Comparison of ENCODE assay signal across 9 mouse cellular contexts in genomic region chr12:4107383-4107782, GRCm38 (mm10). TPM values are rescaled to one million over a fixed set of nuclear protein-coding genes. Genes with fewer than 3 reads are reported as not detected.
DNase-seq lines count a peak whose midpoint lies in the region; ATAC-seq and TF ChIP-seq lines count a peak whose summit lies in the region.
"Had no signal": no experiment of that assay in that cellular context is flagged by ENCODE, and none has a peak within 500 bp of the region (broad histone marks: within the 10 kb centered on the region; RNA-seq: fewer than 3 reads in every experiment).

No protein-coding gene starts in this region.

- in situ Hi-C loops in CH12.LX (cut with MboI; ENCODE audit: low pct_ligation_motif_present, low pct_unique_long_range_greater_than_20kb, low sequenced_read_pairs) = no loop called here

- H3K36me3 ChIP-seq in CH12.LX (replicated peaks in 1 of 2; ENCODE audit: control insufficient read depth in 1 of 2, insufficient read depth in 1 of 2, low read length in 1 of 2) = peaks cover 53 to 83% of the 10 kb centered on the region in 2 experiments
- no peaks in the 10 kb centered on the region for H3K36me3 ChIP-seq in embryonic facial prominence, embryonic 11.5 days (replicated peaks; ENCODE audit: control insufficient read depth, insufficient read depth, low read depth, low read length)
- peaks cover 46% of the 10 kb centered on the region for H3K36me3 ChIP-seq in heart, postnatal 0 days (replicated peaks; ENCODE audit: control insufficient read depth, insufficient read depth, low read length)
- no peaks in the 10 kb centered on the region; the same call in 1 of the 2 replicates for H3K36me3 ChIP-seq in lung, postnatal 0 days (ENCODE audit: insufficient read depth, low read length)

- TF ChIP-seq RAD21 in CH12.LX (IDR thresholded peaks at IDR 0.05; ENCODE audit: low read depth, low read length) = peak; percentile 63

- dilution Hi-C loops in CH12.LX (cut with MboI; ENCODE audit: extremely low pct_ligation_motif_present, extremely low pct_unique_long_range_greater_than_20kb, low sequenced_read_pairs) = no loop called here

- H3K79me2 ChIP-seq in CH12.LX (replicated peaks; ENCODE audit: control insufficient read depth, extremely low read depth, insufficient read depth, poor library complexity, severe bottlenecking) = no peaks in the 10 kb centered on the region

- TF ChIP-seq EP300 in CH12.LX (IDR thresholded peaks at IDR 0.05; ENCODE audit: low read length) = no peak
- TF ChIP-seq EP300 in heart, postnatal 0 days (IDR thresholded peaks at IDR 0.05; ENCODE audit: low read depth) = no peak
- TF ChIP-seq EP300 in lung, postnatal 0 days (IDR thresholded peaks at IDR 0.05) = no peak

- no peak overlapping the region for H3K4me3 ChIP-seq in CH12.LX (replicated peaks in 1 of 3; ENCODE audit: low read depth in 2 of 3, low read length in 2 of 3, poor library complexity in 1 of 3)
- H3K4me3 ChIP-seq in embryonic facial prominence, embryonic 11.5 days (ENCODE audit: low read depth, low read length) = no peak overlapping the region
- H3K4me3 ChIP-seq in heart, postnatal 0 days (ENCODE audit: low read depth, low read length) = no peak overlapping the region
- H3K4me3 ChIP-seq in lung, postnatal 0 days (ENCODE audit: low read depth, low read length) = no peak overlapping the region
- H3K4me3 ChIP-seq: heart, embryonic 13.5 days had no signal

- peak; percentile 53 to 76 for TF ChIP-seq CTCF in CH12.LX (conservative IDR thresholded peaks at IDR 0.05 in 1 of 2, IDR thresholded peaks at IDR 0.05 in 1 of 2; ENCODE audit: low read depth in 2 of 2, low read length in 2 of 2)
- TF ChIP-seq CTCF in heart, postnatal 0 days (IDR thresholded peaks at IDR 0.05; ENCODE audit: low read depth) = peak; percentile 89
- peak; percentile 94 for TF ChIP-seq CTCF in lung, postnatal 0 days (IDR thresholded peaks at IDR 0.05)

- H3K9ac ChIP-seq in CH12.LX (ENCODE audit: insufficient read depth, low read depth) = no peak overlapping the region
- H3K9ac ChIP-seq in embryonic facial prominence, embryonic 11.5 days (replicated peaks; ENCODE audit: low read length) = no peak overlapping the region
- no peak overlapping the region for H3K9ac ChIP-seq in heart, postnatal 0 days (replicated peaks; ENCODE audit: low read depth, low read length)
- H3K9ac ChIP-seq in lung, postnatal 0 days (replicated peaks; ENCODE audit: low read depth) = no peak overlapping the region
- H3K9ac ChIP-seq: heart, embryonic 13.5 days had no signal

- DNase-seq in CH12.LX (ENCODE audit: extremely low read depth) = peak; percentile 57
- peak; percentile 85 to 87 for DNase-seq in adrenal gland, postnatal 36 days
- DNase-seq in embryonic facial prominence, embryonic 11.5 days (ENCODE audit: low spot score) = peak; percentile 83
- peak; percentile 59 for DNase-seq in heart, postnatal 0 days (ENCODE audit: low spot score)
- DNase-seq in kidney, postnatal 4 days = peak; percentile 84 to 87
- peak; percentile 69 for DNase-seq in lung, postnatal 0 days (ENCODE audit: low spot score)
- DNase-seq in retina, adult 2 months (ENCODE audit: low read depth, low spot score) = peak; percentile 29
- DNase-seq in thymus, postnatal 4 days = peak; percentile 83

- WGBS in embryonic facial prominence, embryonic 11.5 days = 73% methylated on average over 4 of the region's 4 CpGs
- 75% methylated on average over 4 of the region's 4 CpGs for WGBS in heart, postnatal 0 days
- 76% methylated on average over 4 of the region's 4 CpGs for WGBS in lung, postnatal 0 days

- no peak overlapping the region for H3K4me2 ChIP-seq in CH12.LX (ENCODE audit: insufficient read depth, low read depth, poor library complexity, severe bottlenecking)
- H3K4me2 ChIP-seq in embryonic facial prominence, embryonic 11.5 days (ENCODE audit: low read depth, low read length) = no peak overlapping the region
- H3K4me2 ChIP-seq in heart, postnatal 0 days (ENCODE audit: low read depth, low read length) = no peak overlapping the region
- no peak overlapping the region for H3K4me2 ChIP-seq in lung, postnatal 0 days (replicated peaks; ENCODE audit: low read depth, low read length)
- H3K4me2 ChIP-seq: heart, embryonic 13.5 days had no signal

- no peak; the same call in 1 of the 2 replicates for ATAC-seq in embryonic facial prominence, embryonic 11.5 days (replicated peaks; ENCODE audit: insufficient number of reproducible peaks, low FRiP score, low TSS enrichment, low read depth)
- ATAC-seq in heart, postnatal 0 days (ENCODE audit: insufficient read depth, low read depth) = peak; percentile 75
- peak; percentile 57; the same call in 1 of the 2 replicates for ATAC-seq in lung, postnatal 0 days

- H3K27me3 ChIP-seq in CH12.LX (replicated peaks) = no peaks in the 10 kb centered on the region
- no peaks in the 10 kb centered on the region for H3K27me3 ChIP-seq in embryonic facial prominence, embryonic 11.5 days (ENCODE audit: control insufficient read depth, insufficient read depth, low read length)
- H3K27me3 ChIP-seq in heart, postnatal 0 days (ENCODE audit: control insufficient read depth, insufficient read depth, low read length) = no peaks in the 10 kb centered on the region
- no peaks in the 10 kb centered on the region for H3K27me3 ChIP-seq in lung, postnatal 0 days (replicated peaks; ENCODE audit: insufficient read depth, low read length)
- H3K27me3 ChIP-seq: heart, embryonic 13.5 days had no signal

- no peak for TF ChIP-seq POLR2A in CH12.LX (IDR thresholded peaks at IDR 0.05; ENCODE audit: low read depth, low read length)

- H3K27ac ChIP-seq in CH12.LX (ENCODE audit: insufficient read depth, low read depth) = no peak overlapping the region
- no peak overlapping the region for H3K27ac ChIP-seq in embryonic facial prominence, embryonic 11.5 days (replicated peaks; ENCODE audit: low read depth, low read length)
- H3K27ac ChIP-seq in heart, postnatal 0 days (ENCODE audit: low read depth) = no peak overlapping the region
- no peak overlapping the region for H3K27ac ChIP-seq in lung, postnatal 0 days (ENCODE audit: low read length)
- H3K27ac ChIP-seq: heart, embryonic 13.5 days had no signal

- H3K9me3 ChIP-seq in CH12.LX (replicated peaks; ENCODE audit: low read length) = no peaks in the 10 kb centered on the region
- no peaks in the 10 kb centered on the region for H3K9me3 ChIP-seq in embryonic facial prominence, embryonic 11.5 days (replicated peaks; ENCODE audit: control insufficient read depth, low read length)
- H3K9me3 ChIP-seq in heart, postnatal 0 days (replicated peaks; ENCODE audit: control insufficient read depth, low read length) = no peaks in the 10 kb centered on the region
- no peaks in the 10 kb centered on the region for H3K9me3 ChIP-seq in lung, postnatal 0 days (ENCODE audit: low read length)
- H3K9me3 ChIP-seq: heart, embryonic 13.5 days had no signal

- no peaks in the 10 kb centered on the region for H3K4me1 ChIP-seq in CH12.LX (ENCODE audit: control insufficient read depth in 1 of 2, insufficient read depth in 2 of 2)
- H3K4me1 ChIP-seq in embryonic facial prominence, embryonic 11.5 days (ENCODE audit: control insufficient read depth, insufficient read depth, low read length) = no peaks in the 10 kb centered on the region
- H3K4me1 ChIP-seq in heart, postnatal 0 days (ENCODE audit: control insufficient read depth, insufficient read depth) = no peaks in the 10 kb centered on the region
- no peaks in the 10 kb centered on the region for H3K4me1 ChIP-seq in lung, postnatal 0 days (ENCODE audit: insufficient read depth, low read depth, low read length)
- H3K4me1 ChIP-seq: heart, embryonic 13.5 days had no signal

TF ChIP-seq in CH12.LX, 34 proteins besides CTCF, POLR2A, EP300 and RAD21:
- TF ChIP-seq RCOR1 (conservative IDR thresholded peaks at IDR 0.05; ENCODE audit: low read depth, low read length) (no peak), JUND (conservative IDR thresholded peaks at IDR 0.05; ENCODE audit: low read depth, low read length) (no peak), NRF1 (IDR thresholded peaks at IDR 0.05; ENCODE audit: low read depth, low read length) (no peak), CHD1 (IDR thresholded peaks at IDR 0.05; ENCODE audit: low read depth, low read length) (no peak), POLR2AphosphoS2 (IDR thresholded peaks at IDR 0.05; ENCODE audit: low read depth, low read length) (no peak), MXI1 (IDR thresholded peaks at IDR 0.05; ENCODE audit: low read depth, low read length) (no peak), SMC3 (IDR thresholded peaks at IDR 0.05; ENCODE audit: low read depth, low read length) (peak; percentile 84)

RNA-seq across cellular contexts. Expression of gene Dnajc27, which starts 25.0 kb away (rescaled TPM):
- total RNA-seq in CH12.LX (2012; rRNA removed) (7.3 and 7.9 TPM in 2 replicates), CH12.LX (2014; rRNA removed) (10.1 and 10.3 TPM in 2 replicates)
- 9.8 and 10.2 TPM in 2 replicates for polyA plus RNA-seq in CH12.LX (2012; ENCODE audit: insufficient read length, low read depth)
- 1 to 10 TPM; 4.9 to 5.5 TPM for total RNA-seq in adrenal gland, postnatal 36 days (2021)
- 8.5 and 9.2 TPM in 2 replicates for polyA plus RNA-seq in embryonic facial prominence, embryonic 11.5 days (2014; fragmentation: Nextera tagmentation; extraction: Ambion mirVana)
- 12.6 and 15.9 TPM in 2 replicates for total RNA-seq in heart, postnatal 0 days (2014; rRNA removed; ENCODE audit: low replicate concordance)
- 3.4 and 3.6 TPM in 2 replicates for polyA plus RNA-seq in heart, postnatal 0 days (2015; fragmentation: Nextera tagmentation; extraction: Ambion mirVana)
- 2.2 TPM in 2 replicates for polyA plus RNA-seq in lung, postnatal 0 days (2015; fragmentation: Nextera tagmentation; extraction: Ambion mirVana)

RNA-seq across cellular contexts. Expression of gene Adcy3, which starts 25.5 kb away (rescaled TPM):
- total RNA-seq in CH12.LX (2012; rRNA removed) (0.04 and 0.13 TPM in 2 replicates), CH12.LX (2014; rRNA removed) (0.13 and 0.18 TPM in 2 replicates)
- 0.34 and 0.44 TPM in 2 replicates for polyA plus RNA-seq in CH12.LX (2012; ENCODE audit: insufficient read length, low read depth)
- total RNA-seq in adrenal gland, postnatal 36 days (2021) = 10 to 100 TPM; 27.4 to 47.1 TPM
- polyA plus RNA-seq in embryonic facial prominence, embryonic 11.5 days (2014; fragmentation: Nextera tagmentation; extraction: Ambion mirVana) = 4.0 and 4.4 TPM in 2 replicates
- total RNA-seq in heart, postnatal 0 days (2014; rRNA removed; ENCODE audit: low replicate concordance) = 5.6 and 7.5 TPM in 2 replicates
- polyA plus RNA-seq in heart, postnatal 0 days (2015; fragmentation: Nextera tagmentation; extraction: Ambion mirVana) = 1.2 and 1.5 TPM in 2 replicates
- 4.9 and 5.3 TPM in 2 replicates for polyA plus RNA-seq in lung, postnatal 0 days (2015; fragmentation: Nextera tagmentation; extraction: Ambion mirVana)

Comparison
In these comparisons a context has a peak if more than half of its experiments do, and no peak if none do; other contexts are left out.
1. DNase-seq: peak in every context shown above with its lines; median percentile 86 in adrenal gland, postnatal 36 days; 86 in kidney, postnatal 4 days; 83 in embryonic facial prominence, embryonic 11.5 days; 83 in thymus, postnatal 4 days; 69 in lung, postnatal 0 days; 59 in heart, postnatal 0 days; 57 in CH12.LX; 29 in retina, adult 2 months.